Mouse (Mus musculus): ENCODE measurements around the gene Nsf.

DNA sequence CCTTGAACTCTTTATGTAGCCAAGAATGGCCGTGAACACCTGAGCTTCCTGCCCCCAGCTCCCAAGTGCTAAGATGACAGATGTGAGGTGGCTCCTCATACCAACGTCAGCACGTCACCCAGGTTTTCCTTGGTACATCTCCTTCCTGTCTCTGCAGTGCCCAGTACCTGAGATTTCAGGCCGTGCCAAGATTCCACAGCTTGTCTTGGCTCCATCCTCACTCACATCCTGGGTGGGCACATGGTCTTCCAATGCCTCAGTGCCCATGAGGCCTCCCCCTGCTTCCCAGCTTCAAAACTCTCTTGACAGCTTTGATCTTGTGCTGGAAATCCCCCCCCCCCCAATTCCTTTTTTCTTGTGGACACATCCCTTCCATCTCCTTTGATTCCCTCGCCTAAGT lies 48.3 kb upstream of the Nsf start:
- TF ChIP-seq MXI1 (IDR thresholded peaks at IDR 0.05; ENCODE audit: low read depth, low read length) = no peak
- TF ChIP-seq ZMIZ1 (IDR thresholded peaks at IDR 0.05; ENCODE audit: low read depth, low read length) = no peak
- TF ChIP-seq CTCF (IDR thresholded peaks at IDR 0.05 in 2 of 3, conservative IDR thresholded peaks at IDR 0.05 in 1 of 3; ENCODE audit: control insufficient read depth in 1 of 3, insufficient read depth in 1 of 3, low read depth in 2 of 3, low read length in 3 of 3, poor library complexity in 1 of 3, severe bottlenecking in 1 of 3) = no peak
- TF ChIP-seq ZC3H11A (IDR thresholded peaks at IDR 0.05; ENCODE audit: low read depth, low read length) = no peak
- no peak for TF ChIP-seq POLR2A (IDR thresholded peaks at IDR 0.05; ENCODE audit: control insufficient read depth in 1 of 2, insufficient read depth in 1 of 2, low read depth in 1 of 2, low read length in 2 of 2, poor library complexity in 1 of 2)
- no peak for TF ChIP-seq EP300 (IDR thresholded peaks at IDR 0.05; ENCODE audit: low read depth in 1 of 2, low read length in 2 of 2)
- no peak for TF ChIP-seq GATA1 (IDR thresholded peaks at IDR 0.05; ENCODE audit: low read depth, low read length)
- TF ChIP-seq E2F4 (IDR thresholded peaks at IDR 0.05; ENCODE audit: borderline replicate concordance, low read depth, low read length) = no peak
- TF ChIP-seq USF2 (IDR thresholded peaks at IDR 0.05; ENCODE audit: borderline replicate concordance in 1 of 2, insufficient read depth in 1 of 2, low read depth in 1 of 2, low read length in 2 of 2) = no peak
